Mouse (Mus musculus): ENCODE data around the gene Spns2. TPM values are rescaled to one million over a fixed set of nuclear protein-coding genes. Genes with fewer than 3 reads are reported as not detected.
"Not testable (repeated sequence)": the region's sequence is repeated elsewhere in the genome, so short reads cannot be mapped to it uniquely, and the experiment has no call there.

Spns2 gene
- total RNA-seq, 2 experiments from 2014 or later: 8.9 to 9.6 TPM

DNA sequence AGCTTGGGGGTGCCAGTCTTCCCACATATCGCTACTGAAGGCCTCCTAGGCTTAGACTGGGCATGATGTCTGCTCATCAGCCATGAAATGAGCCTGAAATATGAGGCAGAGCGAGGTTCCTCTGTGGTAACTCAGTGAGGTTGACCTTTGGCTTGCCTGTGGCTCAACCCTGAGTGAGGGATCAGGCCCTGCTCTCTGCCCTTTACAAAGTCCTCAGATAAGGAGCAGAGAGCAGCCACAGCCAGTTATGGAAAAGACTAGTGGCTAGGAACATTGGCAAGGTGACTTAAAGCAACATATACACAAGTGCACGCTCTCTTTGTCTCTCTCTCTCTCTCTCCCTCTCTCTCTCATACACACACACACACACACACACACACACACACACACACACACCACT is 14.8 kb downstream of the Spns2 start:
- no peak for DNase-seq (ENCODE audit: low spot score in 2 of 2)

DNA sequence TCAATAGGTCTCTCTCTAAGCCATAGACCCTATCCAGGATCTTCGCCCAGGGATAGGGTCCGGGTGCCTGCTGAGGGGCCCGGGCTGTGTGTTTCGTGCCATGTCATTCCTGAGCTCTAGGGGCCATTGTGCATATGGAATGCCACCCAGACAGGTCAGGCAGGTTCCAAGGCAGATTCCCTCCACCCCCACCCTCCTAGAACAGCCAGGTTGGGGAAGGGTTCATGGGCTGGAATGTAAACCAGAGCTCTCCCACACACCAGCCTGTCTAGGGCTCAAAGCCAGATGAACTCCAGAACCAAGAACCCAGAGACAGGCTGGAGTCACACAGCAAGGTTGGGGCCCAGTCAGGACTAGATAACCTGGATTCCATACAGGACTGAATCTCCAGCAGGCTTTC is 16.2 kb downstream of the Spns2 start:
- DNase-seq (ENCODE audit: low spot score in 2 of 2): no peak

DNA sequence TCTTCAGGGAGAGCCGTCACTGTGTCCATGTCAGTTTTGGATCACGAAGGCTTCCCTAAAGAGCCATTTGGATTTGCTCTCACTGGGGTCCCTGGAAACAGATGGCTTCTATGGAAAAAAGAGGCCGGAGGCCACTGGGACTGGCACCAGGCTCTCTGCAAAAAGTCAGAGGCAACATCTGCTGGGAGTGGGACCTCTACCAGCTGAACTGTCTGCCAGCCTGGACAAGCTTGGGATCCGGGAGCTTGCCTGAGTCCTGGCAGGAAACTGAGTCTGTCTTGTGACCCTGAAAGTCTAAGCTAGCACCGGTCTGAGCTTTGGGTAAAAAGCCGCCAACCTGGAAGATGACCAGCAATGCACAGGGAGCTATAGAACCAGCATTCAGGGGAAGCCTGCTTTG is 18.3 kb downstream of the Spns2 start:
- DNase-seq (ENCODE audit: low spot score in 2 of 2): no peak

DNA sequence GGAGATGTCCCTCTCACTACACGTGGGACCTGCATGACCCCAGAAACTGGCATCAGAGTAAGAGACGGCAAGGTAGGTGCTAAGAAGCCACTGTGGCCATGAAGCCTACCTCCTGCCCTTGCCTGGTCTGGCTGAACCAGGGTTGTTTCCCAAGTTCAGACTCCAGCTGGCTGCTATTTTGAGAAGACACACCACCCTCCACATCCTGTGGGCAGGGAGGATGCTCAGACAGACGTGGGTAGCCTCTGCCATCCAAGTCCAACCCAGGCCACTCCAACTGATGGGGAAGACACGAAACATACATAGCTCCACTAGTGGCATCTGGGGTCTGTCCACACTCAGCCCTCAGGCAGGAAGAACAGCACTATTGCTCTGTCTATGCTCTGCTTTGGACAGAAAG is 19.7 kb downstream of the Spns2 start:
- DNase-seq (ENCODE audit: low spot score in 2 of 2): no peak

DNA sequence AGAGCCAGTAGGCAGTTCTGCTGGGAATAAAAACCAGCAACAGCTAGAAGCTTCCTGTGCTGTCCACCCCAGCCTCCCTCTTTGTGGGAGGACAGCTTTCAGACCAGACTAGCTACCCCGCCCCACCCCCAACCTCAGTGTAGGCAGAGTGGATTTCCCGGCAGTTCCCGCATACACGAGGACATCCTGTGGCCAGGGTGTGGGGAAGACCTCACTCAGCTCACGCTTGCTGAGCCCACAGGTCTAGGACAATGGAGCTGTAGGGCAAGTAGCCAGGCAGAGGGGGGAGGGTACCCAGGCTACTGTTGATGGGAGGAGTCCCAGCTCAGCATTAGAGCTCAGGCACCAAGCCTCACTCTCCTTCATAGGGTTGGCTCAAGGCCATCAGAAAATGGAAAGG is 20.5 kb downstream of the Spns2 start:
- no peak for DNase-seq (ENCODE audit: low spot score in 2 of 2)

DNA sequence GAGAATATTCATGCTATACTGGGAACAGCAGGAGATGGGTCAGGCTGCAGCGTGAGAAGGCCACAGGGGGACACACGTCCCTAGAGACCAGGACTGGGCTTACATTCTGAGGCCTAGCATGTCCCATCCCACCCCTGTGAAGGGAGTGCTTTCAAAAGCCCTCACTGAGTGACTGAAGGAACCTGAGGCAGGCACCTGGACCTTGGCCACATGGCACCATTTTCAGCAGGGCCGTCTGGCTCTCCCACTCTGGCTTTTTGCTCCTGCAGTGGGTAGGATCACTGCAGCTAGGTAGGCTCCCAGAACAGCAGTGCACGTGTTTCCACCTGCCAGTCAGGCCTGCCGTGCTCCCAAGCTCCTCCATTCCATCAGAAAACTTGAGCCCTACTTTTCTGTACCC is 21.2 kb downstream of the Spns2 start:
- no peak for DNase-seq (ENCODE audit: low spot score in 2 of 2)

DNA sequence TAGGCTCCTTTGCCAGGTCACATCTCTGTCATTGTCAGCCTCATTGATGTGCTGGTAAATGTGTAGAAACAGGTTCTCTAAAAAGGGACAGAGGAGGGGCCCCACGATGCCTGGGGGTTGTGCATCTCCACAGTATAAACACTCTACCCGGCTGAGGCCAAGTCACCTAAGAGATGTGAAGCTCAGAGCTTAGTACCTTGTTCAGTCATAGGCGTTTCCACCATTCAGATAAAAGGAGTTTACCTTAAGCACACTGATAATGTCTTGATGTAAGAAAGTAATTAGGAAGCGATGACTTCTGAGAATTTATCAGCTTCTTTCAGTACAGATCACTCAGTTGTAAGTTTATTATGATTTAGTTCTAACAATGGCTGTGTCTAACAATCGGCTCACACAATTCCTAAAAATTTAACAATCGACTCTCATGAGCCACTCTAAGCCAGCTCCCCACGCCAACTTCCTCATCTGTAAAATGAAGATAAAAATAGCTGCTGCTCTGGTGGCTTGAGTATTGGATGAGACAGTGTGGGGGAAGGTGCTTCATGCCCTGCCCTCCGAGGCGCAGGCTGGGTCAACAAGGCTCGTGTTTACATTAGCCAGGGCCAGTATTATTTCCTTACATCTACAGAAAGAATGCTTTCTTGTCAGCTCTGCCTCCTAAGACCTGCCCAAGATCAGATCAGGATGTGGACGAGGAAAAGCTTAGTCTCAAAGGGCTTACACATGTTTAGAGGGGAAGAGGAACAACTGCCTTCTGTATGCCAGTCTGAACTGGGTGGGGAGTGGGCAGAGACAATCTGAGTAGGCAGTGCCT is 22.8 kb downstream of the Spns2 start:
- no peak for DNase-seq (ENCODE audit: low spot score in 2 of 2)

DNA sequence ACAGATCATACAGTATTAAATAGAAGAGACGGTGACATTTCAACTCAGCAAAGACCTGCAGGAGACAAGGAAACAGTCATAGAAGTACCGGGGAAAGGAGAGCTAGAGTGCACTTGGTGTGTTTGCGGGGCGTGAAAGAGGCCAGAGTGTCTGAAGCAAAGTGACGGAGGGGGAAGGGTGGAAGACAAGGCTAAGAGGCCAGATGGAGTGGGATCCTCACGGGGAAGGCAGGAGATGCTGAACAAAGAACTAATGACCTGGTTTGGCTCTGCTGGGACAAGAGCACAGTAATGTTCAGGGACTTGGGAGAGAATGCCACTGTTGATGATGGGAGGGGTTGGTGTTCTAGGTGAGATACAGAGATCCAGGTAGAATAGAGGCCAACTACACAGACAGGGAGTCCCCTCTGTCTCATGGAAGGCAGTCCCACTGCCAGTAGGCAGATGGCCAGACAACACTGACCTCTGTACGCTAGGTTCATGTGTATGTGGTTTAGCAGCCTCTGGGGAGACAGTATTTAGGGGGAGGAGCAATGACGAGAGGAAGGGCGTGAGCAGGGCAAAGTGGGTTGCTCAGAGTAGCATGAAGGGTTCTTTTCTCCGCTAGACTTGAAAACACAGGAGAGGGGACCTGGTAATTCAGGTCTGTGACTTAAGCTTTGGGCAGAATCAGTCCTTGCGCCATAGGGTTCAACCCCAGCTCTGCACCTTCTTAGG is 23.6 kb downstream of the Spns2 start:
- no peak for DNase-seq (ENCODE audit: low spot score in 2 of 2)

DNA sequence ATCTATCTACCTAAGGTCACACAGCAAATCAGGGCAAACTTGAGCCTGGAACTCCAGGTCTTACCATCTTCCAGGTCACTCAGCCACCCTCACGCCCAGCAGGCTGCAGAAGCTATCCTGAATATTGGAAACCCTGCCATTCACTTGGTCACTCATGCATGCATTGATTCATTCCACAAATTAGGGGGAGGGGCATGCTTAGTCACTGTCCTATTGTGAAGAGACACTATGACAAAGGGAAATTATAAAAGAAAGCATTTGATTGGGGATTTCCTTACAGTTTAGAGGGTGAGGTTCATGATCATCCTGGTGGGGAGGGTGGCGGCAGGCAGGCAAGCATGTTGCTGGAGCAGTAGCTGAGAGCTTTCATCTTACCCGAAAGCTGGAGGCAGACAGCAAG is 24.9 kb downstream of the Spns2 start:
- DNase-seq (ENCODE audit: low spot score in 2 of 2): no peak

DNA sequence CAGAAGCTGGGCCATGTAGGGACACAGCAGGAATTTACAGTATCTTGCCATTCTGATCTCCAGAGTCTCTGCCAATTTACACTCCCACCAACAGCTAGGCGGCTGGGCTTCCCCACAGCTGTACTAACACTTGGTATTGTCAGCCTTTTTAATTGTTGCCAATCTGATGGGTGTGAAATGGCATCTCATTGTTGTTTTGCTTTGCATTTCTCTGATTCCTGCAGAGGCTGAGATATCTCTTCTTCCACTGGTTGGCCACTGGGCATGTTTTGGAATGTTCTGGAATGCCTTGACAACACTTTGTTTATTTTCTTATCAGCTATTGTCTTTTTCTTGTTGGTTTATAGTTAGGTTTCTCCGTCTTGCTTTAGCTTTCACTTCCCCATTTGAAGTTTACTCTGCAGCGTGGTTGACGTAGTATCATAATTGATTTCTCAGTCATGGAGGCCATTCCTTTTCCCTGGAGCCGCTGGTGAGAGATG is 28.2 kb downstream of the Spns2 start:
- no peak for DNase-seq (ENCODE audit: low spot score in 2 of 2)

DNA sequence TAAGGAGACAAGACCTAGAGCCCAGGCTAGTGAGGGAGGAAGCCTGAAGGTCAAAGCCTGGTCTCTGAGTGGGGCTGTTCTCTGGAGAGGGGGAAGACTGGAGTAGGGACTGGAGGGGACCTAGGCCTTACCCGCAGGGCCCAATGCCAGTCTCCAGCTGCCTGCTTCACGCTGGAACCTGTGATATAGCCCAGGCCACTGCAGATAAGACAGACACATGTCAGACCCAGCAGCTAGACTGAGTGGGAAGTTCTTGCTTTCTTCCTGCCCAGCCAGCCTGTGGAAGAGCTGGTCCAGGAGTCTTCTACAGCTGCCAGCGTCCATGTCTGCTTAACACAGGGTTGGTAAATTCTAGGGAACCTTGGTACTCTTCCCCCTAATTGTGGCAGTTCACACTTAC is 31.2 kb downstream of the Spns2 start:
- no peak for DNase-seq (ENCODE audit: low spot score in 2 of 2)

DNA sequence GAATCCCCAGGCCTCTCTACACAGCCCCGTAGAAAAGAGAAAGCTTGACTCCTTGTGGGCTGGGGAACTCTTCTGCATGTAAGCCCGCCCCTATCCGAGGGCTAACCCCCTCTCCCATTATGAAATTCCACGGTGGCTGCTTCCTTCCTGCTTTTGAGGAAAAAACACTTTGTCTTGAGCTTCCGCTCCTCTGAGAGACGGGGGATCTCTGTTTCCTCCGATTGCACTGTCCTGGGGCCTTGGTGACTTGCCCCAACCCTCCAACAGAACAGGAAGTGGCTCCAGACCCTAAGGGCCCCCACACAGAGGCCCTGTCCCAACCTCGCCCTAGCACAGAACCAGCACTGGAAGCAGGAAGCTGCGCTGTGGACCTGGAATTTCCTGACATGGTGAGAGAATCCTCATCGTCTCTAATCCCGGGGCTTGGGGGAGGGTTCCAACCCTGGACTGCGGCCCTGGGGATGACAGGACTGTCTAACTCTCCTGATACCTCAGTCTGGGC is 31.7 kb downstream of the Spns2 start:
- DNase-seq (ENCODE audit: low spot score in 2 of 2): no peak

DNA sequence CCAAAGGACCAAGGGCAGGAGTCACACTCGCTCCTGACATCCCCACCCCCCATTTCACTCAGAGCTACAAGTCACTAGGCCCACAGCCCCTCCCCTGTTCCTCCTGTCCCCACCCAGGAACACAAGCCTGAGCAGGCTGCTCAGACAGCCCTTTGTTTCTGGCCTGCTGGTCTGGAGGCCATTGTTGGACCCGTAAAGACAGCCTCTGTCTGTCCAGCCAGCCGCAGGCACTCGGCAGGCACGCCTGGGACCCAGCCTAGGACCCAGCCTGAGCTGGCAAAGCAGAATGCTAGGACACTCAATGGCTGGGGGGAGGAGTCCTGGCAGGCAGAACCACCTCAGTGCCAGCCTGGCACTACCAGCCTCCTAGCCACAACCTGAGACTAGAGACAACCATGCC is 34.0 kb downstream of the Spns2 start:
- no peak for DNase-seq (ENCODE audit: low spot score in 2 of 2)

DNA sequence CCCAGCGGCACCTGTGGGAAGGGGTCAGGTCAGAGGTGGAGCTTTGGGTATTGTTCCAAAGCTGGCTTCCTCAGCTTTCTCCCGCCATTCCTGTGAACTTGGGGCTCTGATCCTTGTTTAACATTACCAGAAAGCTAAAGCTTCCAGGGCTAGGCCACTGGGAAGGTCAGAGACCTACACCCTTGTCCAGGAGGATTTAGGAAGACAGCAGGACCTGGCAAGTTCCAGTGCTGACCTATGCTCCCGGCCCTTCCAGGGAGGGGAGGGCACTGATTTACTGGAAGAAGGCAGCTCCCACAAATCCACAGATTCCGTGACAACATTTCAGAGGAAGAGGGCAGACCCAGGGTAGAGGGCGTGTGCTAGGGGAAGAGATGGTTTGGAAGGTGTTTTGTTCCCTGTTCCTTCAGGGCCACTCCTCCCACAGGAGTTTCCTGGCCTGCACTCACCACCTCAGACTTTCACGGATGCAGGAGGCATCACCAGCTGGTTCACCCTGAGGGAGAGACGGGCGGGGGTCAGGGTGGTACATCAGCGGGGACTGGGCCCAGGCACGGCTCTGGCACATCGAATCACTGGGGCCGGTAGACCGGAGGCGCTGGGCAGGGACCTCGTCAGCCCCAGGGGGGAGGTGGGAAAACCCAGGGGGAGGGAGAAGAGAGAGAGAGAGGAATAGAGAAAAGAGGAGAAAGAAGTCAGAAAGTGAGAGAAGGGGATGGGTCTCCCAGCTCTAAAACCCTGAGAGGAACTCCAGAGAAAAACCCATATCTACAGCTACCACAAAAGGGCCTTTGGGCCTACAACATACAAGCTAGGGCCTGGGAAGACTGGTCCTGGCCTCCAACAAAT is 36.4 kb downstream of the Spns2 start:
- no peak for DNase-seq (ENCODE audit: low spot score in 2 of 2)

DNA sequence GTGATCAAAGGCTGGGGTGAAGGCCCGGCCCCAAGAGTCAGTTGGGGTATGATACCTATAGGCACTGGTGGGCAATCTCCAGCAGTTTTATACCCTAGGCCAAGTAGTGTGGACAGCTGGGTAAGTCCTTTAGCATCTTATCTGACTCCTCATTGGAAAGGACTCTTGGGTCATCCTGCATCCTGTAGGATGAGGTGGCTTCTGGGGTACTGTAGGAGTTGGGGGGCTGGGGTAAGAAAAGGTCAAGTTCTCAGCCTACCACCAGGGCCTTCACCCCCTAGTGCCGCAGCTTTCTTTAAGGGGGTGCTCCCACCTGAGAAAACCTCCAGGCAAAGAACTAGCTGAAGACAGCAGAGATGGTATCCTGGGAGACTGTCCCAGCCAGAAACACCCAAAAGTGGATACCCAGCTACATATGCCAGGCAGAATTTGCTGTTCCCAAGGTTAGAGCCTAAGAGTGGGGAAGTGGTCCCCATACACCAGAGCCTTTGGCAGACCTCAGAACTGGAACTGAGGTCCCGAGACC is 37.5 kb downstream of the Spns2 start:
- no peak for DNase-seq (ENCODE audit: low spot score in 2 of 2)

DNA sequence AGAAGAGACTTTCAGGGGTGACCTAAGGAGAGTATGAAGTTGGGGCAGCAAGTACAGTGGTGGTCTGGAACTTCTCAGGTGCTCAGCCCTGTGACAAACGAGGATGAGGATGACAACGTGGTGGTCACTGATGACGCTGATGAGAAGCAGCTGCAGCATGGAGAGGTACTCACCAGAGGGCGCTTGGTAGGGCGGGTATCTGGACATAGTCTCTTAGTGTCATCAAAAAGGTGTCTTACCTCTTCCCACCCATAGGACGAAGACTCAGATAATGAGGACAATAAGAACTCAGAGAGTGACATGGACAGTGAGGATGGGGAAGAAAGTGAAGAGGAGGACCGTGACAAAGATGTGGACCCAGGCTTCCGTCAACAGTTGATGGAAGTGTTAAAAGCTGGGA is 42.2 kb downstream of the Spns2 start:
- DNase-seq (ENCODE audit: low spot score in 2 of 2): no peak

DNA sequence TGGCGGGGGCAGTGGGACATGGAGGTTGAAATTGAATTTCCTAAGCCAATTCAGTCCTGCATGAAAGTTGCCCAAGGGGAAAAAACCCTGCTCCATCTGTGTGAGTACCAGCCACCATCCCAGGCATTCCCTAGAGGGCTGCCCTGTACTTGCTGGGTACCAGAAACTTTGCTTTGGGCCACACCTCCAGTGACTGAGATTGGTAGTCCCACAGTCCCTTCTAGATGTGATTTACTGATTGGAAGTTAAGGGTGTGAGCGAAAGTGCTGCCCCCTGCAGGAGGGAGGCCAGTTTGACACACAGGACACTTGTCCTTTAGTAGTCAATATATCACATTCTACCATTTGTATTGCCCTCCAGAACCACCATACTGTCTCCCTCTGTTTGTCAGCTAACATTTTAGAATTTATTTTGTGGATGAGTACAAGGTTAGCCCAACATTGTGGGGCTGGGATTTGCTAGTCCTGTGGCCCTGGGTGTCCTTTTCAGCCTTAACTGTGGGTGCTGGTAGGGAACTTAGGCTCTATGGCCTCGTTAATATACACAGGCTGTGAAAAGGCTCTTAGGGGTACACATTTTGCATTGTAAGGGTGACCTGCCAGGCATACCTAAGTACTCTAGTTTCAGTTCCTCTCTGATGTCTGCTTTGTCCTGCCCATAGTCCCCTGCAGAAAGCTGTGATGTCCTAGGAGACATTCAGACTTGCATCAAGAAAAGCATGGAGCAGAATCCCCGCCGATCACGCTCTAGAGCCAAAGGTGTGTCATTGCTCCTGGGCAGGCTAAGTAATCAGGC is 43.2 kb downstream of the Spns2 start:
- no peak for DNase-seq (ENCODE audit: low spot score in 2 of 2)

DNA sequence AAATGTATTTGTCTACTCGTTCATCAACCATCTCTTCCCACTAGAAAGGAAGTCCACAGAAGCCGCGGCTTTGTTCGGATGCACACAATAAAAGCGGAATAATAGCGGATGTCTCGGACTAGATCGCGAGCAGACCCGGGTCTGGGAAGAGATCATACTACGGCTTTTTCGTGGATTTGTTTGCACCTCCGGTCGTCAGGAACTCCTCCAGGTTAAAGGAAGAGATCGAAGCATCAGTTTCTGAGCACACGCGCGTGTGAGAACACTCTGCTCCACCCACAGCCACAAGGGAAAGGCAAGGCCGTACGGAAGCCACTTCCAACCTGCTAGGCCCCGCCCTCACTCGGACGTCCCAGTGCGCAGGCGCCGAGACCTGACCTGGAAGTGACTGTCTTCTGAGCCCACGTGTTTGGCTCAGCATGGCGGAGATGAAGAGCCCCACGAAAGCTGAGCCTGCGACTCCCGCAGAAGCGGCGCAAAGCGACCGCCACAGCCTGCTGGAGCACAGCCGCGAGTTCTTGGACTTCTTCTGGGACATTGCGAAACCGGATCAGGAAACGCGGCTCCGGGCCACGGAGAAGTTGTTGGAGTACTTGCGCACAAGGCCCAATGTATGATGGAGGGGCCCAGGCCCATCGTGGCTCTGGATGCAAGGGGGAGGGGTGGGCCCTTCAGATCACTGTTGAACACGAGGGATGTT is 48.6 kb downstream of the Spns2 start, which contains the start of gene Mybbp1a:
Gene Mybbp1a (plus strand): TSS at position 391 of the 700 bp plus-strand sequence.
- DNase-seq (ENCODE audit: low spot score in 2 of 2): peak; percentile 97 to 99

DNA sequence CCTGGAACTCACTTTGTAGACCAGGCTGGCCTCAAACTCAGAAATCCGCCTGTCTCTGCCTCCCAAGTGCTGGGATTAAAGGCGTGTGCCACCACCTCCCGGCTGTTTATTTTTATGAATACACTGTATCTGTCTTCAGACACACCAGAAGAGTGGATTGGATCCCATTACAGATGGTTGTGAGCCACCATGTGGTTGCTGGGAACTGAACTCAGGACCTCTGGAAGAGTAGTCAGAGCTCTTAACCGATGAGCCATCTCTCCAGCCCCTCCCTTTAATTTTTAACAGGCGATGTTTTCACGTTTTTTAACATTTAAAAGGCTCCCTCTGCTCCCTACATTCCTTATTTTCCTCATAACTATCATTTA is 49.1 kb downstream of the Spns2 start:
- not testable (repeated sequence) for DNase-seq (ENCODE audit: low spot score in 2 of 2)

DNA sequence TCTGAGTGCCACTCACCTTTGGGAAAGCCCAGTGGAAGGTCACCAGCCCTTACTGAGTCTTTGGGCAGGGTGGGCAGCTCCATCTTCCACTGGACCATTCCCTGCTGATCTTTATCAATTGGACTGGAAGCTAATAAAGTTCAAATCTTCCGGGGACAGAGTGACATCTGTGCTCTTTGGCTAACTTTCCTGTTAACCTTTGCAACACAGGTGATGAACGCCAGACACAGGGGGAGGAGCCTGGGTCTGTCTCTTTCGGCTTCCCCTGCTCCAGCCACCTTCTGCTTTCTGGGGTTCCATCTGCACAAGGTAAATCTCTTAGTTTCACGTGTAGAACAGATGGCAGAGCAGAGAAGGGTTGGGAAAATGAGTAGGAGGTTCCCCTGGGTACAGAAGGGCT is 51.3 kb downstream of the Spns2 start:
- DNase-seq (ENCODE audit: low spot score in 2 of 2): no peak

Data from adrenal gland, postnatal 4 days (tissue).